Mouse (Mus musculus) midbrain, embryonic 10.5 days (tissue): ENCODE data around the gene Mgst2. TPM values are rescaled to one million over a fixed set of nuclear protein-coding genes. Genes with fewer than 3 reads are reported as not detected.

Source experiments
- DNase-seq: peaks from one replicate; pipeline ENCODE4 v3.0.0-alpha.2; 2017; ENCODE audit warnings: low spot score
- H3K27ac ChIP-seq: fragments of 300-500 bp; sonication (generic); replicated peaks from 2 replicates; pipeline ENCODE4 v1.5.1; 2016; ENCODE audit warnings: mild to moderate bottlenecking
- H3K27me3 ChIP-seq: fragments of 300-500 bp; sonication (generic); 2 replicates; pipeline ENCODE4 v1.6.1; 2016; ENCODE audit warnings: low read depth, mild to moderate bottlenecking; ENCODE audit not compliant: poor library complexity, severe bottlenecking
- H3K36me3 ChIP-seq: fragments of 300-500 bp; sonication (generic); 2 replicates; pipeline ENCODE4 v1.6.1; 2016; ENCODE audit warnings: mild to moderate bottlenecking, moderate library complexity
- H3K4me1 ChIP-seq: fragments of 300-500 bp; sonication (generic); 2 replicates; pipeline ENCODE4 v1.6.1; 2016
- H3K4me3 ChIP-seq: fragments of 300-500 bp; sonication (generic); 2 replicates; pipeline ENCODE4 v1.5.1; 2016; ENCODE audit warnings: mild to moderate bottlenecking, moderate library complexity
- H3K9me3 ChIP-seq: fragments of 300-500 bp; sonication (generic); replicated peaks from 2 replicates; pipeline ENCODE4 v1.6.1; 2016; ENCODE audit warnings: mild to moderate bottlenecking
- WGBS: fragments of 180-500 bp; shearing (Covaris S2); methylation state at CpG from one replicate; pipeline ENCODE4 v1.1.7; 2016; 5-methylcytosine and 5-hydroxymethylcytosine counted together
- polyA plus RNA-seq: library from polyadenylated mRNA; unstranded; fragments of >200 nt; fragmentation: Nextera tagmentation; extraction: Ambion mirVana; gene quantifications from 2 replicates; pipeline ENCODE4 v1.2.1, GENCODE M21; 2016

Mgst2 gene
- polyA plus RNA-seq, 1 experiment from 2014 or later, result 0.31 TPM

DNA sequence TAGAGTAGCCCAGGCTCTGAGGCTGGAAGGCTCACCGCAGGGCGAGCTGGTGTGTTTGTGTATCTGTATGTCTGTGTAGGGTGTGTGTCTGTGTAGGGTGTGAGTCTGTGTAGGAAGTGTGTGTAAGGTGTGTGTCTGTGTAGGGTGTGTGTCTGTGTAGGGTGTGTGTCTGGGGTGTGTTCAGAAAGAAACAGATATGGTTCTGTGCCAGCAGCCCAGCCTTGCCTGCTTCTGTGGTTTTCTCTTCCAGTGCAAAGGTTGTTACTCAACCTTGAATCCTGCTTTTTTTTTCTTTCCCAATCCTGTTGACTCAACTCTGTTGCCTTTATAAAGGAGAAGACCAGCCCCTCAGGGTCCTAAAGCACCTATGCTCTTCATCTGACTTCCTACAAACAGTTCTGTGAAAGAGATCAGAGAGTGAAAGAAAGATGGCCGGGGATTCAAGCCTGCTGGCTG is 689 bp downstream of the Mgst2 start:
- WGBS, result 81% methylated on average over 3 of the region's 3 CpGs
- peaks cover 4% of the 10 kb centered on the region; the same call in 1 of the 2 replicates for H3K4me1 ChIP-seq
- no peaks in the 10 kb centered on the region for H3K27me3 ChIP-seq
- no peaks in the 10 kb centered on the region for H3K36me3 ChIP-seq
- H3K4me3 ChIP-seq, result no peak overlapping the region
- no peak overlapping the region for H3K27ac ChIP-seq
- H3K9me3 ChIP-seq, result no peaks in the 10 kb centered on the region
- DNase-seq, result no peak

GRCm38 (mm10) chr3:51661376-51661775 is 1.2 kb downstream of the Mgst2 start:
- 82% methylated on average over 5 of the region's 5 CpGs for WGBS
- Histone ChIP-seq H3K4me3 (no peak overlapping the region), H3K9me3 (no peaks in the 10 kb centered on the region), H3K4me1 (peaks cover 4% of the 10 kb centered on the region; the same call in 1 of the 2 replicates), H3K36me3 (no peaks in the 10 kb centered on the region), H3K27me3 (no peaks in the 10 kb centered on the region), H3K27ac (no peak overlapping the region)
- no peak for DNase-seq

GRCm38 (mm10) chr3:51661880-51662550 is 1.9 kb downstream of the Mgst2 start:
- DNase-seq, result no peak

DNA sequence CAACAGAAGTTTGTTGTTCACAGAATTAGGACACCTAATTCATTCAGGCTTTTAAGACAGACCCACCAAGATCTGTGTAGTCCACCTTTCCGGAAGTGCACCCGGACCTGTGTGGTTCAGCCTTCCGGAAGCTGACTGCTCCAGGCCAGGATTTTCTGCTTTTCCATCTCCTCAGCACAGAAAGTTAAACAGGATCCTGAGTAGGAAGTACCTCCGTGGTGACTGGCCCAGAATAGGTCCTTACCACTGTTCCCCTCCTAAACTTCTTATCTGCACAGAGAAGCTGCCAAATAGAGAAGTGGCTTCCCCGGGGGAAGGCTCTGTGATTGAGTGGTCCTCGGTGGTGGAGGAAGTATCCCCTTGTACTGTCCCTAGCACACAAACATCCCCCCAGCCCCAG is 2.4 kb downstream of the Mgst2 start:
- H3K4me3 ChIP-seq, result no peak overlapping the region
- H3K36me3 ChIP-seq, result no peaks in the 10 kb centered on the region
- no peaks in the 10 kb centered on the region for H3K9me3 ChIP-seq
- peaks cover 4% of the 10 kb centered on the region; the same call in 1 of the 2 replicates for H3K4me1 ChIP-seq
- DNase-seq, result no peak
- WGBS, result 66% methylated on average over 6 of the region's 6 CpGs
- H3K27ac ChIP-seq, result no peak overlapping the region
- H3K27me3 ChIP-seq, result no peaks in the 10 kb centered on the region

More at GRCm38 (mm10) chr3:51661880-51662550, 1.9 kb downstream of the Mgst2 start:
- 84% methylated on average over 11 of the region's 11 CpGs for WGBS
- H3K36me3 ChIP-seq, result no peaks in the 10 kb centered on the region
- no peaks in the 10 kb centered on the region for H3K9me3 ChIP-seq
- 0 out of 2 replicates have a peak overlapping the region, but pooled peaks have one; percentile 6 for H3K27ac ChIP-seq
- no peak overlapping the region for H3K4me3 ChIP-seq
- peaks cover 4% of the 10 kb centered on the region; the same call in 1 of the 2 replicates for H3K4me1 ChIP-seq
- no peaks in the 10 kb centered on the region for H3K27me3 ChIP-seq

- no peaks in the 10 kb centered on the region for H3K27me3 ChIP-seq
- no peaks in the 10 kb centered on the region for H3K36me3 ChIP-seq
- no peaks in the 10 kb centered on the region for H3K9me3 ChIP-seq
- H3K27ac ChIP-seq, result no peak overlapping the region
- no peak for DNase-seq
- WGBS, result 31% methylated on average over 2 of the region's 2 CpGs
- no peak overlapping the region for H3K4me3 ChIP-seq
- H3K4me1 ChIP-seq, result 0 out of 2 replicates have a peak, but pooled peaks cover 5% of the 10 kb centered on the region
These were observed 8.4 kb downstream of the Mgst2 start for GRCm38 (mm10) chr3:51668607-51669006.

- no peak overlapping the region for H3K4me3 ChIP-seq
- no peak for DNase-seq
These were observed 10.4 kb downstream of the Mgst2 start for GRCm38 (mm10) chr3:51670414-51671070.

DNA sequence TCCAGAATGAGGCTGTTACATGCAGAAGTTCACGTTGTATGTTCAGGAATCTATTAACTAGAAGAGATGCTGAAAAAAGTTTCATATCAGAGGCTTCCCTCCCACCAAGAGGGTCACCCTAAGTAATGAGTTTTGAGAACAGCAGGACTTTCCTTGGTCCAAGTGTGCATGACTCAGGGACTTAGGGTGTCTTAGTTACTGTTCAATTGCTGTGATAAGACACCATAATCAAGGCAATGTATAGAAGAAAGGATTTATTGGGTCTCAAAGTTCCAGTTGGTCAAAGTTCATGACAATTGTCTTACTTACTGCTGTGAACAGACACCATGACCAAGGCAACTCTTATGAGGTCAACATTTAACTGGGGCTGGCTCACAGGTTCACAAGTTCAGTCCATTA is 10.9 kb downstream of the Mgst2 start:
- Histone ChIP-seq H3K27me3 (no peaks in the 10 kb centered on the region), H3K4me1 (0 out of 2 replicates have a peak, but pooled peaks cover 5% of the 10 kb centered on the region), H3K4me3 (no peak overlapping the region), H3K9me3 (no peaks in the 10 kb centered on the region), H3K36me3 (no peaks in the 10 kb centered on the region), H3K27ac (no peak overlapping the region)
- WGBS, result 90% methylated on average over 1 of the region's 1 CpGs
- DNase-seq, result no peak

More at GRCm38 (mm10) chr3:51670414-51671070, 10.4 kb downstream of the Mgst2 start:
- 81% methylated on average over 5 of the region's 5 CpGs for WGBS
- Histone ChIP-seq H3K27me3 (no peaks in the 10 kb centered on the region), H3K27ac (no peak overlapping the region), H3K4me1 (0 out of 2 replicates have a peak, but pooled peaks cover 5% of the 10 kb centered on the region), H3K9me3 (no peaks in the 10 kb centered on the region), H3K36me3 (no peaks in the 10 kb centered on the region)

GRCm38 (mm10) chr3:51672631-51673030 is 12.5 kb downstream of the Mgst2 start:
- Histone ChIP-seq H3K4me3 (no peak overlapping the region), H3K36me3 (no peaks in the 10 kb centered on the region), H3K9me3 (no peaks in the 10 kb centered on the region), H3K4me1 (0 out of 2 replicates have a peak, but pooled peaks cover 5% of the 10 kb centered on the region), H3K27me3 (no peaks in the 10 kb centered on the region), H3K27ac (no peak overlapping the region)
- WGBS, result 69% methylated on average over 4 of the region's 4 CpGs
- no peak for DNase-seq

DNA sequence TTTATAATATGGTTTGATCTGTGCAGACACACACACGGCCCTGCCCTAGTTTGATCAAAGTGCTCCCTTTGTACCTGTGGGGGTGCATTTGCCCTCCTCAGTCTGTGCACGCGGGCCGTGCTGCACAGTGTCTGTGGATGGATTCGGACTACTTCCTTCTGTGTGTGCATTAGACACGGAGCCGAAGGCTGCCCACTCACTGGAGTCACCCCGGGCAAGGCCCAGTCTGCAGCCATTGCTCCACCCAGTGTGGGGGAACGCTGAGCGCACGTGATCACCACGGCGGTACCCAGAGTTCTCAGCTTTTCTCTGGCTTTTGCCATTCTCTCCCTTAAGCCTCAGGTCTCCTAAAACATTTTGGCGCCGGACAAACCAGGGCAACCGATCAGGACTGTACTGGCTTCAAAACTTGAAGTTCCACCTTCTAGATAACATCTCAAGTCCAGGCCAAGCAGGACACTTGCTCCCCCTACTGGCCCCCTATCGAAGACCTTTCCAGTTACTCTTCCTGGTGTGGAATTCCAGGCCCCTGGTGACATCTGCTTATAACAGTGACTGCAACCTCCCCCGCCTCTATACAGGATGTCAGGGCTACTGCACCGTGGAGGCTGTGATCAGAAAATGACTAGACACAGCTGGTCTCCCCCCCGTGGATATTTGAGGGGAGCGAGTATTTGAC is 13.4 kb downstream of the Mgst2 start:
- H3K27me3 ChIP-seq, result no peaks in the 10 kb centered on the region
- DNase-seq, result peak; percentile 34
- H3K4me1 ChIP-seq, result 0 out of 2 replicates have a peak, but pooled peaks cover 4% of the 10 kb centered on the region
- 77% methylated on average over 21 of the region's 21 CpGs for WGBS
- no peaks in the 10 kb centered on the region for H3K9me3 ChIP-seq
- no peak overlapping the region for H3K27ac ChIP-seq
- H3K36me3 ChIP-seq, result no peaks in the 10 kb centered on the region
- no peak overlapping the region for H3K4me3 ChIP-seq

DNA sequence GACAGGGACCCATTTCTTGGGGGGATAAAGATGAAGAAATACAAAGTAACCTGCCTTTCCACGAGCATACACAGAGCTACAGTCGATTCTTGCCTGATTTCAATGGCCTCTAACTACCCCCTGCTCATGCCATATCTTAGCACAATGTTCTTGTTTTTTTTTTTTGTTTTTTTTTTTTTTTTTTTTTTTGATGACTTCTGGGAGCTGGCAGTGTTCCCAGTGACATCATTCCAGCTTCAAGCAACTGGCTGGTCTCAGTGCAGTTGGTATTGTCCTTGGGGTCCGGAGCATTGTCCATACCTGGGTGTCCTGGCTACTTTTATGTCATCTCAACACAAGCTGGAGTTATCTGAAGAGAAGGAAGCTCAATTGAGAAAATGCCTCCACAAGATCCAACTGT is 14.8 kb downstream of the Mgst2 start:
- Histone ChIP-seq H3K36me3 (no peaks in the 10 kb centered on the region), H3K27ac (no peak overlapping the region), H3K9me3 (no peaks in the 10 kb centered on the region), H3K27me3 (no peaks in the 10 kb centered on the region), H3K4me3 (no peak overlapping the region), H3K4me1 (no peaks in the 10 kb centered on the region)
- DNase-seq, result no peak
- 91% methylated on average over 3 of the region's 3 CpGs for WGBS

DNA sequence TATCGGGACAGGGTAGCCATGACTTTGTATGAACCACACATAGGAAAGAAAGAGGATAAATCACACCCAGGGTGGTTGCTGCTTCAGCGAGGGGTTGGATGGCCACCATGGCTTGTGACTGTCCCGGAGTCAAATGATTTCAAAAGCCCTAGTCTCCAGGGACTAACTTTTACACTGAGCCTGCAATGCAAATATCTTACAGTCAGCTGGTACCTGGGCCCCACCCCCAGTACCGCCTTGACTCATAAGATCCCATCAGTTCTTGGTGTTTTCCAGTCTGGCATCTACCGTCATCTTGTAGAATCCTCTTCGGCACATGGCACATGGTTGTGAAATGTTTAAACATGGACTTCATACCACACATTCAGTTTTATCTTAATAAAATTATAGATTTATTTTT is 25.4 kb downstream of the Mgst2 start:
- no peak for DNase-seq
- Histone ChIP-seq H3K4me1 (no peaks in the 10 kb centered on the region), H3K4me3 (no peak overlapping the region), H3K27ac (no peak overlapping the region), H3K9me3 (no peaks in the 10 kb centered on the region), H3K36me3 (peaks cover 32% of the 10 kb centered on the region), H3K27me3 (no peaks in the 10 kb centered on the region)
- 91% methylated on average over 6 of the region's 6 CpGs for WGBS

DNA sequence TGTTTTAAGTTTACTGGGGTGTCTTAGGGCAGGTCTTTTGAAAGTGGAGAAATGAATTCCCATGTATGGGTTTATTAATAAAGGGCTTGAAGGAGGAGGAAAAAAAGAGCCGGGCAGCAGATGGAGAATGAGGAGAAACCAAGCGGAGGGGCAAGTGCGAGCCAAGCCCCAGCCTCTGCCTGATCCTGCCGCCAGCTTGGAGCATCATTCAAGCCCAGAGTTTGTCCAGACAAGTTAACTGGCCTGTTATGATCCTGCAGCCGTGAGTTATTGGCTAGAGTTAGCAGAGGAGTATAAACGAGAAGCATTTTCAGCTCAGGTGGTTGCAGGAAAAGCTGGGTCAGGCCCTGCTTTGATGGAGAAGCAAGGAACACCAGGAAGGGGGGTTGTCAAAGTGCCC is 26.2 kb downstream of the Mgst2 start:
- Histone ChIP-seq H3K9me3 (no peaks in the 10 kb centered on the region), H3K27me3 (no peaks in the 10 kb centered on the region), H3K36me3 (peaks cover 40% of the 10 kb centered on the region), H3K27ac (no peak overlapping the region), H3K4me1 (no peaks in the 10 kb centered on the region), H3K4me3 (no peak overlapping the region)
- 89% methylated on average over 6 of the region's 6 CpGs for WGBS
- no peak for DNase-seq
